Mouse (Mus musculus) telencephalon, adult 2 months (tissue): Measurements from ENCODE around the gene Rnase1.
"Not testable (repeated sequence)": the region's sequence is repeated elsewhere in the genome, so short reads cannot be mapped to it uniquely, and the experiment has no call there.

Experiments
- DNase-seq: peaks from one replicate; pipeline ENCODE4 v3.0.0-alpha.2; 2011; ENCODE audit warnings: low read depth, low spot score

Gene Rnase1

DNA sequence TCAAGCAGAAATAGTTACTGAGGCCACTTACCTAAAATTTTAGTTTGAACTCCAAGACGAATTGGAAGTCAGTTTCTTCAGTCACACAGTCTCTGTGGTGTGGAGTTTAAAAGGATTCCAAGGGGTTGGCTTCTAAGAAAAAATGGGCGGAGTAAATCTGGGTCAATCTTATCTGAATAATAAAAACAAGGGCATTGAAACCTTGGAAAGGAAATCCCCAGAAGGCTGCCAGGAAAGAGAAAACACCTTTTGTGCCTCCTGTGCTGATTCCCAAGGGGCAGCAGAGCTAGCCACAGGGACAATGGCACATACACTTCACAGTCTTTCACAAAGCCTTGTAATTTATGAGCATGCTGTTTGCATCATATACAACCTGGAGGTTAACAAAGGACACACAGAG lies at the start of gene Rnase1:
Rnase1 (minus strand) TSS at position 101 of the 400 bp plus-strand sequence.
- DNase-seq: no peak

- no peak for DNase-seq
Observed at GRCm38 (mm10) chr14:51195681-51196080, 49.1 kb upstream of the Rnase1 start.

DNA sequence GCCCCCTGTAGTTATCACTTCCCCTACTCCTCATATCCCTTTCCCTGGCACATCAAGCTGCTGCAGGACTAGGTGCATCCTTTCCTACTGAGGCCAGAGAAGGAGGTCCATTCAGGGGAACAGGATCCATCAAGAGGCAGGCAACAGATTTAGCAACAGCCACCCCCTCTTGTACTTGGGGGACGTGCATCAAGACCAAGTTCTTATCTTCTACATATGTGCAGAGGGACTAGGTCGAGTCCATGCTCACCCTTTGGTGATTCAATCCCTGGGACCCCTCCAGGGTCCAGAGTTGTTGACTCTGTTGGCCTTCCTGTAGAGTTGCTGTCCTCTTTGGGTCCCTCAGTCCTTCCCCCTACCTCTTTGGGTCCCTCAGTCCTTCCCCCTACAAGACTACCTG lies 34.5 kb upstream of the Rnase1 start:
- not testable (repeated sequence) for DNase-seq

DNA sequence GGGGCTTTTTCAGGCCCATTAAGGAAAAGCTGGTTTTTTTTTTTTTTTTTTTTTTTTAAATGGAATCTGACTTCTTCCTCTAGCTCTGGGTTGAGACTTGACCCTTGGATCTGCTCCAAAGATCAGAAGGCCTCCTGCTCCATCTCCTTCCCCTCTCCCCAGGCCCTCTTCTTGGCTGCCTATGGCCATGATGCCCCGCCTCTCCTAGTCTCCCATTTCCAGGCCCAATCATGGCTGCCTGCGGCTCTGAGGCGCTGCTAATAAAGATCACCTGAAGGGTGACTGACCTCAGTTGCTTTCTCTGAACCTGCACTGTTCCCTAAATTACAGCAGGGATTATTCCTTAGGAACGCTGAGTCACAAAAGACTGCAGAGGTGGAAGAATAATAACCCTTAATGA lies 27.3 kb upstream of the Rnase1 start:
- DNase-seq: no peak

GRCm38 (mm10) chr14:51172947-51173346 lies 26.4 kb upstream of the Rnase1 start:
- DNase-seq: not testable (repeated sequence)

GRCm38 (mm10) chr14:51172095-51172865 lies 25.7 kb upstream of the Rnase1 start:
- not testable (repeated sequence) for DNase-seq

DNA sequence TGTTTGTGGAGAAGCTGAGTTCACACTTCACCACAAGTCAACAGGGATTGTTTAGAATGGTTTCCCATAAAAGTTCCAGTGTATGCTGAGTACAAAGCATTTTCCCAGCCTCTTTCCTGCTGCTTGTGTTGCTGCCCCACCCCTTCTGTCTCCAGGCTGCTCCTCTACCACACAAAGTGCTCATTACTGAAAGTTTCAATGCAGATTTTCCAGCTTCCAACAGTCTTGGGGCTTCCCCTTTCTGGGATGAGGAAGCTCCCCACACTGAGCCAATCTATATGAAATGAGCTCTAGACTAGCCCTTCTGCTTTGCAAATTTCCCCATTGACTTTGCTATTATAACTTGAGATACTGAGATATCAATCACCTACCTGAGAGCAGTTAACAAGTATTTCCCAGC lies 19.5 kb upstream of the Rnase1 start:
- DNase-seq: no peak

- no peak for DNase-seq
Observed at GRCm38 (mm10) chr14:51165435-51165834, 18.9 kb upstream of the Rnase1 start.

GRCm38 (mm10) chr14:51163323-51163722 lies 16.7 kb upstream of the Rnase1 start:
- not testable (repeated sequence) for DNase-seq

GRCm38 (mm10) chr14:51161976-51162375 lies 15.4 kb upstream of the Rnase1 start, which contains the start of gene Rnase2b:
Gene Rnase2b, plus strand, starts transcription at chr14:51162260.
- DNase-seq: not testable (repeated sequence)

GRCm38 (mm10) chr14:51157072-51157471 lies 10.5 kb upstream of the Rnase1 start:
- no peak for DNase-seq

GRCm38 (mm10) chr14:51156736-51157068 lies 10.1 kb upstream of the Rnase1 start:
- DNase-seq: no peak

GRCm38 (mm10) chr14:51156056-51156735 lies 9.6 kb upstream of the Rnase1 start:
- no peak for DNase-seq

DNA sequence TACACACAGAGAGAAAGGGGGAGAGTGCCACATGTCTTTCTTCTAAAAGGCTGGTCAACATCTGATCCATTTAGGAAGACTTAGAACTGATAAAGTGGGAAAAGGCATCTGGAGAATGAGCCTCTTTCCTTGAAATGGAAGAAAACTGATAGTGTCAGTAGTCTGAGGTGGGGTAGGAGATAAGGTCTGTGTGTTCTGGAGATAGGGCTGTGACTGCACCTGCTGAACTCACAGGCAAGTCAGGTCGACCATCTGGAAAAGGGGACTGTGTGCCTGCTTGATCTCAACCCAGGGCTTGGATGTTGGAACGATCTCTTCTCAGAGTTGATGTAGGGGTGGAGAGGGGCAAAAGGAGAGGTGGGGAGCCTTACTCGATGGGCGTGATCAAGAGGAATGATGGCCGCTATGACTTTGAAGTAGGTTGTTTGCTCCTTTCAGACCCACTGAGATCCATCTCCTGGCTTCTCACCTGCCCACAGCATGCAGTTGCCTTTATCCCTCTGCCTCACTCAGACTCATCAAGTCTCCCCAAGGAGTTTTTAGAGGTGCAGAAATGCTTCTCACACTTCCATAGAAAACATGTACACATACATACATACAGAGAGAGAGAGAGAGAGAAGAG lies 5.8 kb upstream of the Rnase1 start:
- DNase-seq: no peak

DNA sequence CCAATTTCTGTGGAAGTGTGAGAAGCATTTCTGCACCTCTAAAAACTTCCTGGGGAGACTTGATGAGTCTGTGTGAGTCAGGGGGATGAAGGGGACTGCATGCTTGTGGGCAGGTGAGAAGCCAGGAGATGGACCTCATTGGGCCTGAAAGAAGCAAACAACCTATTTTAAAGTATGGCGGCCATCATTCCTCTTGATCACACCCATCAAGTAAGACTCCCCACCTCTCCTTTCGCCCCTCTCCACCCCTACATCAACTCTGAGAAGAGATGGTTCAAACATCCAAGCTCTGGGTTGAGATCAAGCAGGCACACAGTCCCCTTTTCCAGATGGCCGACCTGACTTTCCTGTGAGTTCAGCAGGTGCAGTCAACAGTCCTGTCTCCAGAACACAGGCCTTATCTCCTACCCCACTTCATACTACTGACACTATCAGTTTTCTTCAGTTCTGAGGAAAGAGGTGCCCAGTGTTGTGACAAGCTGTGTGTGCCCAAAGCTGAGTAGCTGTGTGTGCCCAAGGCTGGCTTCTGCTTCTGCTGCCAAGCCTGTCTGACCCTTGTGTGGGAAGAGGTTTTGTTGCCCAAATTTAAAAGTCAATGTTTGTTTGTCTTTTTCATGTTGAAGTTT lies 3.7 kb upstream of the Rnase1 start:
- DNase-seq: no peak

GRCm38 (mm10) chr14:51149164-51149563 lies 2.6 kb upstream of the Rnase1 start:
- DNase-seq: no peak

GRCm38 (mm10) chr14:51148006-51148405 lies 1.4 kb upstream of the Rnase1 start:
- no peak for DNase-seq

DNA sequence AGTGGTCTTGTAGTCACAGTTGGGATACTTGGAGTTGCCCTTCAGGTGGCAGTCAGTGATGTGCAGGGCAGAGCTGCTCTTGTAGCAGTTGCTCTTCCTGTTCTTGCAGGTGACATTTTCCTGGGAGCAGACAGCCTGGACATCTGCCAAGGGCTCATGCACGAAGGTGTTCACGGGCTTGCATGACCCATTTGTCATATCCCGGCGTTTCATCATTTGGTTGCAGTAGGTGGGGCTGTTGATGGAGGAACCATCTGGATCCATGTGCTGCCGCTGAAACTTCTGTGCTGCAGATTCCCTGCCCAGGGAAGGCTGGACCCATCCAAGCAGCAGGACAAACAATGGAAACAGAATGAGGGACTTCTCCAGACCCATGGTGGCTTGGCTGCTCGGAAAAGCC lies 1.1 kb downstream of the Rnase1 start:
- DNase-seq: no peak

GRCm38 (mm10) chr14:51144451-51144850 lies 2.1 kb downstream of the Rnase1 start:
- no peak for DNase-seq

DNA sequence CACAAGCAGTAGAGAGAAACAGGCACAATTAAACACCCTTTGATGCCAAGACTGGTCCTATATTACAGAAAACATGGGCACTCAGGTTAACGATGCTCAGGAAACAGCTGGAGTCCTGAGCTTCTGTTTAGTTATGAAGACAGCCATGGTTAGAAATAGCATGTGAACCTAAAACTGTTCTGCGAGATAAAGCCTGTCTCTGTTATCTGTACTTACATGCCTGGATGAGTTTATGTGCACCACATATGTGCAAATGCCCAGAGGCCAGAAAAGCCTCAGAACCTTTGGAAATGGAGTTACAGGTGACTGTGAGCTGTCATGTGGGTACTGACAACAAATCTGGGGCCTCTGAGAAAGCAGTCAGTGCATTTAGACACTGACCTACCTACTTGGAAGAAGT lies 2.6 kb downstream of the Rnase1 start:
- DNase-seq: no peak

- peak; percentile 69 for DNase-seq
Observed at GRCm38 (mm10) chr14:51143287-51143686, 3.3 kb downstream of the Rnase1 start.

DNA sequence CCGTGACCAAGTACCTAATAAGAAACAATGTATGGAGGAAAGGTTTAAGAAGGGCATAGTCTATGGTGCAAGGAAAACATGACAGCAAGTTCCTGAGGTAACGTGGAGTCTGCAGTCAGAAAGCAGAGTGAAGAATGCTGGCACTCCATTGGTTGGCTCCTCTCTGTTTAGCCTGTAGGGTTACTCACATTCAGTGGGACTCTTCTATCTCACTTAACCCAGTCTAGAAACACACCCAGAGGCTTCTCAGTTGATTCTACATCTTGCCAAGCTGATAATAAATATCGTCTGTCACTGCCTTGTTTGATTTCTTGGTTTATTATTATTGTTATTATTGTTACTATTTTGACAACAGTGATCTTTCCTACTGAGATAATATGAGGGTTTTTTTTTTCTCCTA lies 4.0 kb downstream of the Rnase1 start:
- DNase-seq: no peak
